16 mouse cellular contexts compared by ENCODE assay signal in genomic region chr1:62773105-62773920, GRCm38 (mm10).
DNase-seq lines count a peak whose midpoint lies in the region; ATAC-seq and TF ChIP-seq lines count a peak whose summit lies in the region.
"Had no signal": no experiment of that assay in that cellular context is flagged by ENCODE, and none has a peak within 500 bp of the region (broad histone marks: within the 10 kb centered on the region; RNA-seq: fewer than 3 reads in every experiment).

No protein-coding gene starts in this region.

- no peak for TF ChIP-seq CTCF in gastrocnemius, adult 2 months (IDR thresholded peaks at IDR 0.05)
- TF ChIP-seq CTCF in G1E (IDR thresholded peaks at IDR 0.05; ENCODE audit: low read depth, low read length), result no peak
- TF ChIP-seq CTCF in midbrain, postnatal 0 days (IDR thresholded peaks at IDR 0.05), result no peak

- H3K9ac ChIP-seq in liver, embryonic 11.5 days (ENCODE audit: low read depth, low read length), result no peak overlapping the region
- no peak overlapping the region for H3K9ac ChIP-seq in midbrain, postnatal 0 days (replicated peaks; ENCODE audit: low read length, poor library complexity, severe bottlenecking)
- H3K9ac ChIP-seq: heart, embryonic 13.5 days; hindbrain, embryonic 12.5 days had no signal

- no peaks in the 10 kb centered on the region for H3K27me3 ChIP-seq in G1E (ENCODE audit: insufficient read depth, low read length)
- H3K27me3 ChIP-seq in liver, embryonic 11.5 days (replicated peaks; ENCODE audit: control insufficient read depth, insufficient read depth, low read length), result no peaks in the 10 kb centered on the region
- no peaks in the 10 kb centered on the region for H3K27me3 ChIP-seq in midbrain, postnatal 0 days (ENCODE audit: insufficient read depth, low read length)
- H3K27me3 ChIP-seq: heart, embryonic 13.5 days; hindbrain, embryonic 12.5 days had no signal

- intact Hi-C loops in gastrocnemius, adult 2 months (cut with DNase I), result no loop called here

- H3K4me1 ChIP-seq in G1E (ENCODE audit: insufficient read depth, low read depth, low read length), result peaks cover 88% of the 10 kb centered on the region
- peaks cover 32% of the 10 kb centered on the region for H3K4me1 ChIP-seq in liver, embryonic 11.5 days (replicated peaks; ENCODE audit: control insufficient read depth, insufficient read depth, low read length)
- no peaks in the 10 kb centered on the region for H3K4me1 ChIP-seq in midbrain, postnatal 0 days (ENCODE audit: insufficient read depth, low read length)

- WGBS in liver, embryonic 11.5 days, result 45% methylated on average over 10 of the region's 10 CpGs
- WGBS in midbrain, postnatal 0 days, result 67% methylated on average over 10 of the region's 10 CpGs

- peak overlapping the region; percentile 42 for H3K4me2 ChIP-seq in liver, embryonic 11.5 days
- no peak overlapping the region for H3K4me2 ChIP-seq in midbrain, postnatal 0 days (ENCODE audit: low read depth, low read length, poor library complexity, severe bottlenecking)
- H3K4me2 ChIP-seq: heart, embryonic 13.5 days; hindbrain, embryonic 12.5 days had no signal

- no peak overlapping the region for H3K4me3 ChIP-seq in gastrocnemius, adult 2 months
- peak overlapping the region; percentile 66 for H3K4me3 ChIP-seq in G1E (ENCODE audit: low read depth, low read length)
- H3K4me3 ChIP-seq in liver, embryonic 11.5 days (ENCODE audit: low read depth, low read length), result no peak overlapping the region
- no peak overlapping the region for H3K4me3 ChIP-seq in midbrain, postnatal 0 days (ENCODE audit: low read depth, low read length)
- H3K4me3 ChIP-seq: heart, embryonic 13.5 days; hindbrain, embryonic 12.5 days; left cerebral cortex, adult 2 months; megakaryocyte, embryonic 14.5 days had no signal

- ATAC-seq in G1E (ENCODE audit: extremely low read depth, insufficient number of reproducible peaks, low FRiP score, poor library complexity, severe bottlenecking), result peak; percentile 93
- peak; percentile 94 for ATAC-seq in liver, embryonic 11.5 days (replicated peaks; ENCODE audit: low FRiP score)
- ATAC-seq in megakaryocyte-erythroid progenitor cell, adult 5-6 weeks (replicated peaks; ENCODE audit: low FRiP score, low TSS enrichment, poor library complexity, severe bottlenecking), result peak; percentile 30; the same call in 1 of the 2 replicates
- ATAC-seq in midbrain, postnatal 0 days (ENCODE audit: low FRiP score), result no peak
- ATAC-seq: forebrain, embryonic 16.5 days had no signal

- H3K27ac ChIP-seq in gastrocnemius, adult 2 months, result peak overlapping the region; percentile 56
- H3K27ac ChIP-seq in liver, embryonic 11.5 days (ENCODE audit: low read depth, low read length), result peak overlapping the region; percentile 41
- no peak overlapping the region for H3K27ac ChIP-seq in midbrain, postnatal 0 days (ENCODE audit: low read depth, low read length)
- H3K27ac ChIP-seq: heart, embryonic 13.5 days; hindbrain, embryonic 12.5 days; left cerebral cortex, adult 2 months had no signal

- no peak for DNase-seq in gastrocnemius, adult 2 months
- no peak for DNase-seq in gastrocnemius, postnatal 4 days (ENCODE audit: low spot score in 2 of 2)
- DNase-seq in G1E (ENCODE audit: low spot score), result peak; percentile 93
- DNase-seq in liver, embryonic 11.5 days (ENCODE audit: low spot score), result no peak
- no peak for DNase-seq in frontal cortex, postnatal 10 days (ENCODE audit: low spot score in 2 of 2)
- DNase-seq in midbrain, postnatal 0 days (ENCODE audit: low spot score), result no peak
- no peak for DNase-seq in right cerebral cortex, postnatal 36 days (ENCODE audit: low spot score in 2 of 2)
- DNase-seq: adrenal gland, adult 8-10 months; gastrocnemius, postnatal 25 days; kidney, adult 9 months had no signal

- H3K36me3 ChIP-seq in G1E (replicated peaks), result no peaks in the 10 kb centered on the region
- no peaks in the 10 kb centered on the region for H3K36me3 ChIP-seq in liver, embryonic 11.5 days (ENCODE audit: control insufficient read depth, insufficient read depth, low read length)
- peaks cover 5% of the 10 kb centered on the region; the same call in 1 of the 2 replicates for H3K36me3 ChIP-seq in midbrain, postnatal 0 days (ENCODE audit: insufficient read depth, low read length)
- H3K36me3 ChIP-seq: heart, embryonic 13.5 days had no signal

- no peaks in the 10 kb centered on the region for H3K9me3 ChIP-seq in G1E (replicated peaks)
- H3K9me3 ChIP-seq in liver, embryonic 11.5 days (ENCODE audit: control insufficient read depth, low read length), result no peaks in the 10 kb centered on the region
- no peaks in the 10 kb centered on the region for H3K9me3 ChIP-seq in midbrain, postnatal 0 days (ENCODE audit: low read length)
- H3K9me3 ChIP-seq: heart, embryonic 13.5 days; hindbrain, embryonic 12.5 days; megakaryocyte, embryonic 14.5 days had no signal
